Mouse (Mus musculus) layer of hippocampus, postnatal 25 days (tissue): Measurements from ENCODE around the gene Trpm4. TPM values are rescaled to one million over a fixed set of nuclear protein-coding genes. Genes with fewer than 3 reads are reported as not detected.
"Not testable (repeated sequence)": the region's sequence is repeated elsewhere in the genome, so short reads cannot be mapped to it uniquely, and the experiment has no call there.

Experiments used
- DNase-seq, 2 experiments: peaks; one replicate each; pipeline ENCODE4 v3.0.0; 2022; ENCODE audit warnings: mixed read lengths in 2 of 2, low spot score in 1 of 2; ENCODE audit errors: extremely low spot score in 1 of 2
- total RNA-seq, 2 experiments: library from RNA; stranded (reverse); gene quantifications; 2 replicates each; pipeline ENCODE4 v1.2.3; 2021

The Trpm4 gene
- total RNA-seq, result 10 to 100 TPM; 14.1 to 18.5 TPM

DNA sequence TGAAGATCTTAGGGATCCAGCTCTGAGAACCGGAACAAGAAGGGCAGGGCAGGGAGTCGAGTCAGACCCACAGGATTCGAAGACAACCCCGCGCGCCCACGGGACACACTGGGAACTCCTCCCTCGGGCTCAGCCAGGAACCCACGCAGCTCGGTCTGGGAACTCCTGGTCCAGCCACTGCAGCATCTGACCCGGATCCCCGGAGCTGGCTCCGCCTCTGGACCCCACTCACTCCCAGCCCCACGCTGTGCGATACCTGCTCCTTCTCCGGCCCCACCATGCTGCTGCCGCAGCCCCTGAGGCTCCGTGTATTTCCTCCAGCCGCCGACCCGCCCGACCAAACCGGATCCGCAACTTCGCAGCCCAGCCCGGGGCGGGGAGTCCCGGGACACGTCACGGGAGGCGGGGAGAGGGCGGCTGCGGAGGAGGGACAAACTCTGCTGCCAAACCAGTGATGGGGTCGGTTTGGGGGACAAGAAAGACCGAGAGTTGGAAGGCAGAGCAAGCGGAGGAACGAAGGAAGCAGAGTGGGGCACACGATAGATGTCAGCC lies at the start of gene Trpm4:
TSS of gene Trpm4 (minus strand) at position 350 of the 552 bp plus-strand sequence.
- DNase-seq, result peak; percentile 64 to 65

DNA sequence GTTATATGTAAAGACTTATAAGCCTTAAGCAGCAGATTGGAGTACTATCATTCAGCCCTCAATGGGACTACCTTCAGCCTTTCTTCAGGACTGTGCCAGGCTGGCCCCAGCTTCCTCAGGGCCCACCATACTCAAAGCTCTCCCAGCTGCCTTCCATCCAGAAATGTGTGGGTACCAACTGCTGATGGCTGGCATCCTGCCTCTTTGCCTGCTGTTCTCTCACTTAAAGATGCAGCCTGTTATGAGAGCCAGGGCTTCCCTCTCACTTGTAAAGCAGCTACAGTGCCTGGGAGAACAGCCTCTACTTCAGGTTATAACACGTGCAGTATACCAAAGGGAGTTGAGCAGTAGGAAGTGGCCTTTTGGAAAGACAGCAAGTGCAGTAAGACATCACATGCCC lies 42.5 kb upstream of the Trpm4 start:
- DNase-seq, result no peak

DNA sequence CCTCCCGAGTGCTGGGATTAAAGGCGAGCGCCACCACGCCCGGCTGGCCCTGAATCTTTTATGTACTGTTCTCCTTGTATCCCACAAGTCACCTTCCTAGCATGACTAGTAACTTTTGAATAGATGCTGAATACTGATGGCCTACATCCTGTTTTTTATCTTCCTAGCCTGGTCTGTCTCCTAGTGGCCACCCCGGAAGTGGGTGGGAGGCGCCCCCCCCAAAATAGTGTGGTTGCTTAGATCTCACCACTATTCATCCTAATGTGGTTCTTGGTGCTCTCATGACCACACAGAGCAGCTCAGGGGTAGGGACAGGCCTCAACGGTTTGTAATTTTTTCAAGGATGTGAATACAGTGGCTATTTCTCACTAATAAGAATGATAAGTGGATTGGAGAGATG lies 41.0 kb upstream of the Trpm4 start:
- DNase-seq, result no peak

DNA sequence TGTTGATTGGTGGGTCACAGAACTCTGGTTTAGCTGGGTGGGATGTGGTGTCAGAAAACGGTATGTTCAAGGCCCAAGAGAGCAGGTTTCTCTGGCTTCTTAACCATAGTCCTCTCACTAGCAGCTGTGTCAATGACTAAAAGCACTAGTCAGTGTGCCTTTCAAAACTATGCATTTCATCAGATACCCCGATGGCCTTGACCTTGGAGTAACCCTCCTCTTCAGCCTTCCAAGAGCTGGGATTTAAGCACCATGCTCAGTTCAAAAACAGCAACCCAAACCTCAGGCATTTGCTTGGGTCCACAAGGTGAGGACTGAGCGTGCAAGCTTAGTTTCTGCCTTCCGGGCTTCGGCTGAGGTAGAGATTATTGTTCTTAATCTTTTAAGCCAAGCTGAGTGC lies 38.8 kb upstream of the Trpm4 start:
- DNase-seq, result no peak

DNA sequence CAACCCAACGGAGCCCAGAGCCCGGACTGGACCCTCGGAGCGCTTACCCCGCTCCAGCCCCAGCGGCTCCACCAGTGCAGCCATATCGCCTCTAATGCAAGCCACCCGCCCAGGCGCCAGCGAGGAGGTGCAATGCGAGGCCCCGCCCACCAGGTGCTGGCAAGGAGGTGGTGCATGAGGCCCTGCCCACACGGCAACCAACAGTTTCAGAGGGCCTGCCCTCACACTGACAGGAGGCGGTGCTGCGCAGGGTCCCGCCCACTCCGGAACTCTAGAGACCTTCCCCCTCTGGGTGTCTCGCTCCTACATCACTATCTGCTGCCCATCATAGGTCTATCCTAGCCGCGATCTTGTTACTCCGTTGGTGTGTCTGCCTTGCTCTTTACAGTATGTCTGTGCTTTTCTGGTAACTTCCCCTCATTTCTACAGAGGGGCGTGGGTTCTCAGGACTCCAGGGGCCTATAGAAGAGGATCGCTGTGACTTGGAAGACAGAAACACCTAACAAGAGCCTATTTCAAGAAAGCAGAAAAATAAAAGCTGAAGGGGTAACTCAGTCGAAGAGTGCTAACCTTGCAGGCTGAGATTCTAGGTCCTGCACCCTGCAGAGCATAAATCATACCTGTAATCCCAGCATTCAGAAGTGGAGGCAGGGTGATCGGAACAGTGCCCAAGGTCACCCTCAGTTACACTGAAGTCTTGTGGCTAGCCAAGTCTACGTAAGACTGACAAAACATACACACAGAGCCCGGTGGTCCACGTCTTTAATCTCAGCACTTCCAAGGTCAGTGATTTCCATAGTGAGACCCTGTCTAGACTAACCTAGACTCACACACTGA lies 37.1 kb upstream of the Trpm4 start, which contains the start of gene Lin7b:
TSS of gene Lin7b (minus strand) at position 109 of the 837 bp plus-strand sequence.
- peak; percentile 81 to 88 for DNase-seq

DNA sequence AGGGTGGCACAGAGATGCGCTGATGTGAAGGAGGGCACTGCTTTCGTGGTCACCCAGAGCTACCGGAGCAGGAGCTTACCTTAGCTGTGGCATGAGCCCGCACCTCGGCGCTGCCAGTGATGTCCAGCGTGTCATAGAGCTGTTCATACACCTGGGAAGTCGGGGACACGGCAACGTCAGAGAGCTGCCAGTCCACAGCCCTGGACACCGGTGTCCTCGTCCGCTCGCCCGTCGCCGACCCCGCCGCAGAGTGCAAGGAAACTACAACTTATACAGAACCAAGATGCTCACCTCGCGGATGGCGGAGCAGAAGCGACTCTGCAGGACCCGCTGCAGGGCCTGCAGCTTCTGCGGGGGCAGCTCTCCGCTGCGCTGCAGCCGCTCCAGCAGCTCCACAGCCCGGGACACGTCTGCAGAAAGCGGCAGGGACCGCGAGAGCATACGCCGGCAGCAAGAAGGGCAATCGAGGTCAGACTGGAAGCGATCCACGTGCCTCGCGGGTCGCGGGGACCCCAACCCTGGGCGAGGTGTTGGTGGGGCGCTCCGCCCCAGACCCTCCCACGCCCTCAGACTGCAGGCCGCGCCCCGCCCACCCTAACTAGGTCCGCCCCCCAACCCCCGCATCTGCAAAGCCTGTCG lies 36.4 kb upstream of the Trpm4 start:
- no peak for DNase-seq

DNA sequence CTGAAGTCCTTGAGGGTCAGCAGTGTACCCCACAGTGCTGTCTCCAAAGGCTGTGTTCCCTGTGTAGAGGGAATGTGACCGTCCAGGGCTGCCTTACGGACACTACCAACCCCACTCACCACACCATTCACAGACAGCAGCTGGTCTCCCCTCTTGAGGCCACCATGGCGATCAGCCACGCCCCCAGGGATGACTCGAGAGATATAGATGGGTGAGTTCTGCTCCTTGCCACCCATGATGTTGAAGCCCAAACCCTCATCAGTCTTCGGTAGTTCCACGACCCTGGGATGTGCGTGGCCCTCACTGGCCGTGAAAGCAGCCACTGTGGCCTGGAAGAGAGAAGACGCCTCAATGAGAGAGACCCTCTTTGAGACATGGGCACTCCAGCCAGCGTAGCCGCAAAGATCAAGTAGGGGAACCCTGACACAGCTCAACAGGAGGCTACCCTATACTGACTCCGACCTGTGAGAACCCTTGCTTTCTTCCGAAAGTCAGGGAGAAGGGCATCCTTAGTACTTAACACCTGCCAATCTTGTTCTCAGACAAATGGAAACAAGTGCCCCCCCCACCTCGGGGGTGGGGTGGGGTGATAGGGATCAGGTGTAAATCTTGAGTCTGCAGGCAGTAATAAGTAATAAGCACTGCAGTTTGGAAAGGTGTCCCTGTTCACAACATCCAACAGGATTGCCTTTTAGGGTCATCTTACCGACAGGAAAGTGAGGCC lies 35.6 kb upstream of the Trpm4 start:
- no peak for DNase-seq

DNA sequence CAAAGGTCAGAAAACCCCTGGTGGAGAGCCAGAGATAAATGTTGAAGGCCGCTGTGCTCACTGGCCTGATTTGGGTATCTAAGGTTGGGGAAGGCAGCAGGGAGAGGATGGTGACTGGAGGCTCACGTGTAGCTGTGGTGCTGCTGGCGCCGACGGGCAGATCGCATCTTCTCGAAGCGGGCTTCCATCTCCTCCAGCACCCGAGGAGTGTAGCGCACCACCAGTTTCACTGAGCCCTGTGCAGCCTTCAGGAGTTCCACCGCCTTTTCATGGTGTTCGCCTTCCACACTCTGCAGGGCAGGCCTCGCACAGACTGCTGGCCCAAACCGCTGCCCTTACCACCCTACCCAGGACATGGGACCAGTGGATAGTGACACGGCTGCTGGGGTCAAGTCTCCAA lies 34.6 kb upstream of the Trpm4 start:
- DNase-seq, result no peak

DNA sequence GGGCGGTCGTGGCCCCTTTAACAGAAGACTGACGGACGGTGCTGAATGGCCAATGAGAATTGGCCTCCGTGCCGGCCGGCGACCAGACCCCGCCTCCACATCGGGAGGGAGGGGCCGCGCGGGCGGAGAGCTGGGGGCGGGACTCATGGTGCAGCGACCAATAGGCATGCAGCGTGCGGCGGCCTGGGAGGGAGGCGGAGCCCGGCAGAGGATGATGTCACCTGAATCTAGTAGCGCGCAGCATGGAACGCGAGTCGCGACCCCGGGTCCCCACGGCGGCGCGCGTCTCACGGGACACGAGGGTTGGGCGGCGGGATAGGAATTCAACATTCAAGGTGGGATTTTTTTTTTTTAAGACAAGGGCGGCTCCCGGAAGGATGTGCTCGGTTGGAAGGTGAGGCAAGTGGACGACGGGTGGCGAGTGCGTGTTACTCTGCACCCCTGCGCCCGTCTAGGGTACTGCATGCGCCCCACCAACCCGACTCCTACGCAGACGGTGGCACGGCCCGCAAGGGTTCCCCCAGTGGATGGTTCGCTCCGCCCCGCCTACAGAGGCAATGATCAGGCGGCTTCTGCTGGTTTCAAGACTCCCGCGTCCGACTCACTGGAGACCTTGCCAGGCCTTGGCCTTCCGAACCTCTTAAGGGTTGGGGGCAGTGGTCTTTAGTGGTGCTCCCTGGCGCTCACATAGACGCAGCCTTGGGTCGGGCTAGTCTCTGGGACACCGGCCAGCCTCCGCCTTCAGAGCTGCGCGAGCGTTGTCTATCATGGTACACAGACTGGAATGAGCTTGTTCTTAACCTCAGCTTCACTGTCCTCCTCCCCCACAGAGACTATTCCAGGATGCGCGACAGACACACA lies 33.7 kb upstream of the Trpm4 start:
- peak; percentile 95 to 98 for DNase-seq

DNA sequence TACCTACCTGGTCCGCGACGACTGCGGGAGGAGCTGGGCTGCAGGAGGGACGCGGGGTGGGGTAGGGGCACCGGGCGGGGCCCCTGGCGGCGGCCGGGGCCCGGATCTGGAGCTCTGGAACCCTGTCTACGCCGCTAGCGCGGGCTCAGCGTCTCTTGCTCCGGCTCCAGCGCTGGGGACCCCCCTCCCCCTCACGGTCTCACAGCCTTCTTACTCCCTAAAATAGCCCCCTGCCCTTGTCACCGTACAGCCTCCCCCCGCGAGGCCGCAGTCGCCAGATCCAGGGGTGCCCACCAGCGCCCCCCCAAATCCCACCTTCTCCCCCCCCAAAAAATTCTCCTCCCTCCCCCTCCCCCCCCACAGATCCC lies 33.1 kb upstream of the Trpm4 start, which contains the start of gene Ppfia3:
TSS of gene Ppfia3 (minus strand) at position 368 of the 368 bp plus-strand sequence.
- peak in 1 of 2 experiments; percentile 48 for DNase-seq

DNA sequence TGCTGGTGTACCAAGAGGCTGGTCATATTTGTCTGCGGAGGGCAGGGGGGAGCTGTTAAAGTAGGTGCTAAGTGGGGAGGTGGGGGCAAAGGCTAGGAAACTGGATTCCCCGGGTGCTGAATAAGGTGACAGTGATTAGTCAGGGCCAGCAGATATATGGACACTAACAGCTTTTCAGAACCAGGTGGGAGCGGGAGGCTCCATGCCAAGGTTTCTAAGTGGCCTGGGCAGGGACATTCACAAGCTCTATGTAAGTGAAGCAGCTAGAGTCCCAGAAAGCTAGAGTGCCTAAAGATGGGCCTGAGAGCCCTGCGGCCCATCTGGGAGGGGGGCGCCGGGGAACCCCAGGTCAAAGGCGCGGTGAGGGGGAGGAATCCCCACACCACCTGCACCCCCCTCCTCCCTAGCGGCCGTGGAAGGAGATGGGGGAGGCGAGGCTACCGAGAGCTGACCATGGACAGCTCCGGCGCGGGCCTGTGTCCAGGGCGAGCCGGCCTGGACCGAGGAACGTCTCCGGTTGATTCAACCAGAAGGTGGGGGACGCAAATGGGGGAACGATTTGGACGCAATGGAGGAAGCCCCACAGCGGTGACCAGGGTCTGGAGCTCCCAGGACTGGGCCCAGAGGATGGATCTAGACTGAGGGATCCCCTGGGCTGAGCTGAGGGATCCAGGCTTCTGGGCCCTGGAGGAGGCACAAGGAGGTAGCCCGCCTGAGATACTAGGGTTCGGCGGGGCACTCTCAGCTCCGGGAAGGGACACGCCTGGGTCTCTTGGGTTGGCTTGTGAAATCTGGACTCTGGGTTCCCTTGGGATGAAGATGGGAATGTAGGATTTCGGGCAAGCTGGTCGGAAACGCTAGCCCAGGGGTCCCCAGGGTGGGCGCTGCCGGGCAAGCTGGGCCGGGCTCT lies 32.4 kb upstream of the Trpm4 start:
- DNase-seq, result no peak

DNA sequence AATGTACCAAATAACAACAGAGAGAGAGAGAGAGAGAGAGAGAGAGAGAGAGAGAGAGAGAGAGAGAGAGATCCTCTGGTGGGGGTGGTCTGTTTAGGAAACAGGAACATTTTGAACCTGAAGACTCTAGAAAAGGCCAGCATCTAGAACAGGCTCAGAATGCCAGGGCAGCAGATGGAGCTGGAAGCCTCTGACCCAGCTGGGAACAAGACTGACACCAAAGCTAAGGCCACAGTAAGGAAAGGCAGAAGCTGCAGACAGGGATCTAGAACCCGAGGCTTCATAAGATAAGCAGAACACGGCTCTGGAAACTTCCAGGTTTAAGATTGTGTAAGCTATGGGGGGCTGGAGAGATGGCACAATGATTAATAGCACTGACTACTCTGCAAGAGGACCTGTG lies 30.4 kb upstream of the Trpm4 start:
- no peak for DNase-seq

DNA sequence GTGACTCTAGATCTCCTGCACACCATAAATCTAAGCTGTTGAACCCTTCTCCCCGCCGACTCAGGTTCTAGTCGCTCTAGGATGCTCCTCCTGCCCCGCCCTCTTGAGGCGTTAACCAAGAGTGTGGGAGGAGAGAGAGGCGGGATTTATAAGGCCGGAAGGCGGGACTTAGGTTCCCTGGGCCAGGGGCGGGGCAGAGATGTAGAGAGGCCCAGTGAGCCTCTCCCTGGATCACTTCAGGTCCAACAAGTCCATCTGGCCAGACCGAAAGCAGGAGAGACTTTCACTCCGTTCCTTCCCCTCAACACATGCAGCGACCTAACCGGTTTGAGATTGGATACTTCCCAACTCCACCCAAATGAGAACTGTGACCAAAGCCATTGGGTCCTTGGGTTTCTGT lies 29.2 kb upstream of the Trpm4 start:
- peak in 1 of 2 experiments; percentile 32 for DNase-seq

DNA sequence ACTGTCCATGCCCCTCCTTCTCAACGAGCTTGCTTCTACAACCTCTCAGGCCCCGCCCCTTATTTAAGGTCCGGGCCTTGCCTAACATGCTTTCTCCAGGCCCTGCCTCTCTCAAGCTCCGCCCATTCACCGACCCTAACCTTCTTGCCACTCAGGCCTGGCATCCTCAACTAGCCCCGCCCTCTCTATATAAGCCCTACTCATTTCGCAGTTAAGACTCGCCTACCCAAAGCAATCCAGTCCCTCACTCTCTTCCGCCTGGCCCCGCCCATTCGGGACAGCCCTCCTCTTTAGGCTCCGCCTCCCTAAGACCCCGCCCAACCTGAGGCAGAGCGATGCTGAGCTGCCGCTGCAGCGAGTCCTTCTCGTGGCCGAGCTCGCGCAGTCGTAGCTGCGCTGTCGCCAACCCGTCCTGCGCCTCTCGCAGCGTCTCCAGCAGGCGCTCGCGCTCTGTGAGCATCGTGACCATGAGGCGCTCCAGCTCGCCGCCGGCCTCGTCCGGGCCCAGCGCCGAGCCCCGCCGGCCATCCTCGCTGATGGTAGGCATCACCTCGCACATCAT lies 27.7 kb upstream of the Trpm4 start:
- peak; percentile 69 to 74 for DNase-seq

DNA sequence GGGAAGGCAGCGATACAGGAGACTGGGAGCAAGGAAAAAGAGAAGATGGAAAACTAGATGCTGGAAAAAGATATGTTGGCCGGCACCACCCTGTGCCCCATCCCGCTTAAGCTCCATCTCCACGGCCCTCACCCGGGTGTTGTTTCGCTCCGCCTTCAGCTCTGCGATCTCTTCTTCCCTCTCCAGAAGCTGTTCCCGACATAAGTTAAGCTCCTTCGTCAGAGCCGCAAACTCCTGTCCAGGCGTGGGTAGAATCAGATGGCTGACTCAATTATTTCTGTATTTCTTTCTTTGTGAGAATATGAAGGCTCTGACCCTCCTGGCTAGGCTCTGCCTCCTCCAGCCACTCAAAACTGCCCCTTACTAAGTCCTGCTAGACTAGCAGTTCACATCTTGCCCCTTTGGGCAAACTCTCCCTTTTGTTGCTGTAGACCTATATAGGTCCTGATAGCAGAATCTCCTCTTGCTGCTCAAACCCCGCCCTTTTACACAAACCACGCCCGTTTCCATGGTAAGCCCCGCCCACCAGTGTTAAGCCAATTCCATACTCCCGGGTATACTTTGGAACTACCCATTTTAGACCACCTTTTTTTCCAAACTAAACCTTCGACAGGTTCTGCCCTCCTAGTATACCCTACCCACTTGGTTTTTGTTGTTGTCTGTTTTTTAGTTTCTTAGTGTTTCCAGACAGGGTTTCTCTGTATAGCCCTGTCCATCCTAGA lies 27.0 kb upstream of the Trpm4 start:
- DNase-seq, result no peak

DNA sequence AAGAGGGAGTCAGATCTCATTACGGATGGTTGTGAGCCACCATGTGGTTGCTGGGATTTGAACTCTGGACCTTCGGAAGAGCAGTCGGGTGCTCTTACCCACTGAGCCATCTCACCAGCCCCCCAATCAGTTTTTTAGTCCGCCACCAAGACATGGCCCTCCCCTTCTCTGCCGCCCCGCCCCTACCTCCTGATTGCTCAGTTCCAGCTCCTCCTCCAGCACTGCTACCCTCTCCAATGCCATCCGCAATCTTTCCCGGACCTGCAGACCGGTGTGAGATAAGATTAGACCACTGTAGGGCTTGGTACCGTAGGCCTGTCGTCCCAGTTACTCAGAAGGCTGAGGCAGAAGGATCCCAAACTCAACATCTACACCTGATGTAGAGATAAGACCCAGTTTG lies 25.5 kb upstream of the Trpm4 start:
- DNase-seq, result not testable (repeated sequence)

DNA sequence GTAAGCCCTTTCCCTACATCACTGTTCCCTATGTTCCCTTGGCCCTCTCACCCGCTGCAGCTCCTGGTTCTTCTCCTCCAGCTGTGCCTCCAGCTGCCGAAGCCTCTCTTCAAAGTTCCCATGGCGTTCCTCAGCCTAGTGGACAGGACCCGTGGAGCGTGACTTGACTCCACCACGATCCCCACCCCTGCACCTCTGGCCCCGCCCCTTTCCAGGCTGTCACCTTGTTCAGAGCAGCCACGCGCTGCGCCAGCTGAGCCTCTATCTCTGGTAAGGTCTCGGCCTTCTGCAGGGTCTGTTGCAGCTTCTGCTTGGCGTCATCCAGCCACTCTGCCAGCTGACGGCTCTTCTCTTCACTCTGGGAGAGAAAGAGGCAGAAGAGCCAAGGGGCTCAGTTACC lies 22.5 kb upstream of the Trpm4 start:
- DNase-seq, result no peak
